Mouse (Mus musculus): ENCODE measurements around the gene Lrrc8e. TPM values are rescaled to one million over a fixed set of nuclear protein-coding genes. Genes with fewer than 3 reads are reported as not detected.

Gene Lrrc8e
- polyA plus RNA-seq, 1 experiment: 0.16 TPM

DNA sequence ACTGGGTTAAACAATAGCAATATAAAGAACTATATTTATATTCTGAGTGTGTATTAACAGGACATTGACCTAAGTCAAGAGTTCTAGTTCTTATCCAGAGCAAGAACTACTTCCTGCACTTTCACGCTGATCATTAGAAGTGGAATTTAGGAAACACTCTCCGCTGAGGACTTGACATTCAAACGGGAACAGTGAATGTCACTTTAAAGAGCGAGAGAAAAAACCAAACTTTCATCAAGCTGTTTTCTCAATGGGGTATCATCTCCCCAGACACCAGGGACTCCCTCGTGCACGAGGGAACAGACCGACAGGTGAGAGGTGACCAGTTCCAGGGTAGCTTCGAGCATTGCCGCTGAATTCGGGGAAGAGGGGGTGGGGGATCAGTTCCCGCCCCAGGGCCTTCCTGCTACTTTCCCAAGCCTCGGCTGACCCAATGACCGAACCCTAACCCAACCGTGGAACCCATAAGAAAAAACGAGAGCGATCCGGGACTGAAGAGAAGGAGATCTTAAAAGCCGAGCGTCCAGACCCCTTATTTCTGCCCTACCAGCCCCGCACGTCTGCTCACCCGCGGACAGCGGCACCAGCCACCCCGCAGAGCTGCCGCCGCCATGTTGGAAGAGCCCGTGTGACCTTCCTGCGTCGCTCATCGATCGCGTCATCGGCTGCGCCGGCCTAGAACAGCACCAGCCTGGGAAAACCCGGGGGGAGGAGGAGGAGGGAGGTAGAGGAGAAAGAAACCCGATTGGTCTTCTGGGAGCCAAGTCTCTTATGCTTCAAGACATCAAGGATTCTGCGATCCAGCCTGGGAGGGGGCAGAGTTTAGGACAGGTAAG lies 48.9 kb downstream of the Lrrc8e start, which contains the start of gene Timm44:
Gene Timm44, minus strand, starts transcription at position 639 of the 836 bp plus-strand sequence.
- H3K4me1 ChIP-seq (ENCODE audit: control insufficient read depth, insufficient read depth, low read length): peaks cover 4% of the 10 kb centered on the region
- H3K27ac ChIP-seq (ENCODE audit: control insufficient read depth, insufficient read depth, low read depth, low read length): peak within 1 kb of the TSS; percentile 45
- no peaks in the 10 kb centered on the region for H3K27me3 ChIP-seq (ENCODE audit: control insufficient read depth, insufficient read depth, low read length)
- H3K4me3 ChIP-seq (ENCODE audit: control insufficient read depth, low read depth, low read length): peak within 1 kb of the TSS; percentile 93
- H3K36me3 ChIP-seq (ENCODE audit: control insufficient read depth, insufficient read depth, low read length): no peaks in the 10 kb centered on the region
- TF ChIP-seq POLR2A (IDR thresholded peaks at IDR 0.05; ENCODE audit: control insufficient read depth, low read depth, low read length): peak; percentile 79
- TF ChIP-seq CTCF (IDR thresholded peaks at IDR 0.05; ENCODE audit: control insufficient read depth, insufficient read depth, insufficient replicate concordance, low read depth, low read length): no peak

DNA sequence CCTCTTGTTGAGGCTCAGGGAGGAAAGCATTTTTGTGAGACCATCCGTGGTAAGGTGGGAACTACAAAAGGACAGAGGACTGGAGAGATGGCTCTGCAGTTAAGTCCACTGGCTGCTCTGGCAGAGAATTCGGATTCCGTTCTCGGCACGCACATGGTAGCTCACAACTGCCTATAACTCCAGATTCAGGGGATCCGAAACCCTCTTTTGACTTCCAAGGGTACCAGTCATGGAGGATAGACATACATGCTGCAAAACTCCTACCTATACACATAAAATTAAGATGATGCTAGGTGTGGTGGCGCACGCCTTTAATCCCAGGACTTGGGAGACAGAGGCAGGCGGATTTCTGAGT lies 49.5 kb downstream of the Lrrc8e start:
- TF ChIP-seq CTCF (IDR thresholded peaks at IDR 0.05; ENCODE audit: control insufficient read depth, insufficient read depth, insufficient replicate concordance, low read depth, low read length) (no peak), POLR2A (IDR thresholded peaks at IDR 0.05; ENCODE audit: control insufficient read depth, low read depth, low read length) (no peak)
- Histone ChIP-seq H3K27ac (ENCODE audit: control insufficient read depth, insufficient read depth, low read depth, low read length) (peak overlapping the region; percentile 33; the same call in 1 of the 2 replicates), H3K4me3 (ENCODE audit: control insufficient read depth, low read depth, low read length) (peak overlapping the region; percentile 93)

More for the DNA sequence above, 49.5 kb downstream of the Lrrc8e start:
- no peaks in the 10 kb centered on the region for H3K36me3 ChIP-seq (ENCODE audit: control insufficient read depth, insufficient read depth, low read length)
- H3K27me3 ChIP-seq (ENCODE audit: control insufficient read depth, insufficient read depth, low read length): no peaks in the 10 kb centered on the region
- H3K4me1 ChIP-seq (ENCODE audit: control insufficient read depth, insufficient read depth, low read length): peaks cover 4% of the 10 kb centered on the region

Other genes with a start within 250 kb of the Lrrc8e start
- 0.47 and 1.2 TPM in 2 replicates for gene Cd209f, start 121.0 kb upstream of the Lrrc8e start, polyA plus RNA-seq (2012; rRNA removed)
- gene Cd209g, start 92.7 kb upstream of the Lrrc8e start, polyA plus RNA-seq (2012; rRNA removed): 0.28 and 0.73 TPM in 2 replicates
- gene Evi5l, start 60.3 kb upstream of the Lrrc8e start, polyA plus RNA-seq (2012; rRNA removed): 123 and 181 TPM in 2 replicates
- 0.16 and 0.83 TPM in 2 replicates for gene Prr36, start 9.4 kb upstream of the Lrrc8e start, polyA plus RNA-seq (2012; rRNA removed)
- 32.1 and 262 TPM in 2 replicates for gene Map2k7, start 11.9 kb downstream of the Lrrc8e start, polyA plus RNA-seq (2012; rRNA removed)
- 0.64 and 1.7 TPM in 2 replicates for gene Gm49320, start 12.0 kb downstream of the Lrrc8e start, polyA plus RNA-seq (2012; rRNA removed)
- 18.2 and 38.8 TPM in 2 replicates for gene Tgfbr3l, start 21.4 kb downstream of the Lrrc8e start, polyA plus RNA-seq (2012; rRNA removed)
- 16.0 and 20.7 TPM in 2 replicates for gene Snapc2, start 26.3 kb downstream of the Lrrc8e start, polyA plus RNA-seq (2012; rRNA removed)
- 66.4 and 66.8 TPM in 2 replicates for gene Ctxn1, start 32.4 kb downstream of the Lrrc8e start, polyA plus RNA-seq (2012; rRNA removed)
- gene Timm44, start 49.1 kb downstream of the Lrrc8e start, polyA plus RNA-seq (2012; rRNA removed): 52.9 and 56.3 TPM in 2 replicates
- gene Ccl25, start 98.4 kb downstream of the Lrrc8e start, polyA plus RNA-seq (2012; rRNA removed): 8.6 and 9.6 TPM in 2 replicates
- gene Elavl1, start 98.6 kb downstream of the Lrrc8e start, polyA plus RNA-seq (2012; rRNA removed): 23.5 and 28.2 TPM in 2 replicates

Data from testis, adult 2 months (tissue).